Mouse (Mus musculus) lung, postnatal 0 days (tissue): ENCODE measurements at regions not wholly inside any gene's neighbourhood (a gene's known extent, or its start where the extent isn't known, plus 50 kb on each side); places are given as distances from the start of the nearest gene placed in this dataset.

Experiments
- CTCF ChIP-seq: IDR thresholded peaks from 2 replicates; pipeline ENCODE4 v1.5.1; 2016; ENCODE audit warnings: antibody characterized with exemption, mild to moderate bottlenecking
- EP300 ChIP-seq: IDR thresholded peaks from 2 replicates; pipeline ENCODE4 v1.6.1; 2016; ENCODE audit warnings: antibody characterized with exemption, mild to moderate bottlenecking, control low read depth

DNA sequence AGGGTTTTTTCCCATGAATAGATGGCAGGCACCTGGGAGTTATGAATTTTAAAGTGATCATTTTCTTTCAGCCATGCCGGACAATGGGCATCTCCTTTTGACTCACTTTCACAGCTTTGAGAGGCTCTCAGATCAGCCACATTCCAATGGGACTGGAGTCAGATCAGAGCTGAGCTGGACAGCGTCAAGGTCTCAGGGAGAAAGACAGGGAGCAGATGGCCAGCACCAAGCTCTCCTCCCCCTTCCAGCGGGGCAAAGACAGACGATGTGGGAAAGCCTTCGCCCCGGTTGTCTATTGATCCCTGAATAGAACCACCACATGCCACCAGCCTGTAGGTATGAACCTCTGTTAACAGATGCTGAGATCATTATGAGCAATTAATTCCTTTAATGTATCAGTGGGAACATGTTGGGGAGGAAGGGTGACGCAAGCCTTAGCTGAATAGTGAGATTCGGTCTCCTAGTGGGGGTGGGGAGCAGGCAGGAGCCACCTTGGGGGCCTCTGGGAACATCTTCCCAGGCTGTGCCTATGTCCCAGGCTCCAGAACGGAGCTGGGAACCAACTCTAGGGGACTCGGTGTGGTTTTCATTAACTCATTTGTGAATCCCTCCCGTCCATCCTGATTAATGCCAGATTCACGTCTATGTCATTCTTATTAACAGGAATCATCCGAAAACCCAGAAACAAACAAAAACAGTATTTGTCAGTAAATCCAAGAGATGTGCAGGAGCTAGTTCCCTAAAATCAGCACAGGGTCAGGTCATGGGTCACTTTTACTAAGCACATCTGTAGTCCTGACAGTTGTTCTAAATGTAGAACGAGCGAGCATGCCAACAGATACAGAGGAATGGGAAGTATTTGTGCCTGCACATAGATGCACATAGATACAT is 101.8 kb upstream of the Id4 start:
- TF ChIP-seq CTCF (no peak), EP300 (no peak)
